19 mouse cellular contexts compared by ENCODE assay signal in the genomic region with DNA sequence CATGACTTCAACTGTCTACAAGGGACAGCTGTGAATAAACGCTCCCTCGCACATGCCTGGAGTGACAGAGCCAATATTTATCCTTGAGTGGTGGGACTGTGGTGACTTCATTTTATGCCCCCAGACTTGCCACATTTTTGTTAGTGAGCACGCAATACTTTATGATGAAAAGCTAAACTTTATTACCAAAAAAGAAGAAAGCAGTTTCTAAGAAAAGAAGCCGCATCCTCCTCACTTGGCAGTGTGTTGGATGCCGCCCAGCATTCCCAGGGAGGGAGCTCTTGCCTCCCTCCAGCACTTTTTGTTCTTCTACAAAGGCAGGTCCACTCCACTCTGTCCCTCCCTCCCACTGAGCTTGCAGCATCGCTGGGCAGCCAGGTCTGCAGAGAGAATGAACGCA.
DNase-seq lines count a peak whose midpoint lies in the region; ATAC-seq lines count a peak whose summit lies in the region.
"Had no signal": no experiment of that assay in that cellular context is flagged by ENCODE, and none has a peak within 500 bp of the region (broad histone marks: within the 10 kb centered on the region; RNA-seq: fewer than 3 reads in every experiment).

No protein-coding gene starts in this region.

- no peak overlapping the region for H3K4me3 ChIP-seq in kidney, embryonic 14.5 days (ENCODE audit: low read length)
- H3K4me3 ChIP-seq: forebrain, embryonic 10.5 days; midbrain, embryonic 15.5 days had no signal

- H3K9me3 ChIP-seq in kidney, embryonic 14.5 days (ENCODE audit: control insufficient read depth, low read length), result no peaks in the 10 kb centered on the region
- H3K9me3 ChIP-seq: forebrain, embryonic 10.5 days; G1E; midbrain, embryonic 15.5 days had no signal

- H3K4me2 ChIP-seq in kidney, embryonic 14.5 days (replicated peaks; ENCODE audit: low read depth, low read length), result no peak overlapping the region
- H3K4me2 ChIP-seq: heart, embryonic 11.5 days; lung, embryonic 14.5 days; midbrain, embryonic 15.5 days had no signal

- ATAC-seq in kidney, embryonic 14.5 days (ENCODE audit: low FRiP score, low TSS enrichment), result no peak
- ATAC-seq: midbrain, embryonic 15.5 days had no signal

- no peaks in the 10 kb centered on the region for H3K36me3 ChIP-seq in kidney, embryonic 14.5 days (ENCODE audit: control insufficient read depth, insufficient read depth, low read length)
- H3K36me3 ChIP-seq: forebrain, embryonic 10.5 days; G1E; midbrain, embryonic 15.5 days had no signal

- intact Hi-C loops in left cerebral cortex, postnatal 4 days (cut with DNase I), result no loop called here
- intact Hi-C loops in left cerebral cortex, postnatal 25 days (cut with DNase I), result loop anchor here (1.0 to 10.0 kb wide), 6 partner anchors 30 to 104 kb away; no protein-coding TSS in a partner anchor

- H3K27ac ChIP-seq in kidney, embryonic 14.5 days (ENCODE audit: low read depth, low read length), result no peak overlapping the region
- H3K27ac ChIP-seq: forebrain, embryonic 10.5 days; midbrain, embryonic 15.5 days; stomach, postnatal 0 days had no signal

- no peaks in the 10 kb centered on the region for H3K4me1 ChIP-seq in kidney, embryonic 14.5 days (ENCODE audit: control insufficient read depth, insufficient read depth, low read length)

- no peaks in the 10 kb centered on the region for H3K27me3 ChIP-seq in kidney, embryonic 14.5 days (ENCODE audit: control insufficient read depth, insufficient read depth, low read length)
- H3K27me3 ChIP-seq: midbrain, embryonic 15.5 days had no signal

- H3K9ac ChIP-seq in kidney, embryonic 14.5 days (ENCODE audit: low read depth, low read length), result no peak overlapping the region
- H3K9ac ChIP-seq: lung, embryonic 14.5 days; midbrain, embryonic 15.5 days had no signal

- 77% methylated on average over 7 of the region's 7 CpGs for WGBS in kidney, embryonic 14.5 days

- DNase-seq in left cerebral cortex, adult 11 months (ENCODE audit: low spot score), result peak; percentile 23
- no peak for DNase-seq in left cerebral cortex, postnatal 4 days
- DNase-seq in frontal cortex, postnatal 10 days (ENCODE audit: low spot score in 2 of 2), result peak; percentile 13 to 18
- peak; percentile 57 to 85 for DNase-seq in left cerebral cortex, postnatal 25 days (ENCODE audit: low spot score in 2 of 2)
- DNase-seq in telencephalon, adult 2 months (ENCODE audit: low read depth, low spot score), result peak; percentile 72
- no peak for DNase-seq in thymus, postnatal 4 days
- no peak for DNase-seq in kidney, adult 18-20 months
- DNase-seq: adrenal gland, adult 8-10 months; cerebellum, adult 2 months; gastrocnemius, postnatal 10 days; heart, postnatal 36 days; kidney, adult 8-10 months; lung, embryonic 14.5 days had no signal

Comparison
In these comparisons a context has a peak if more than half of its experiments do, and no peak if none do; other contexts are left out.
1. DNase-seq: peak in left cerebral cortex, adult 11 months (single experiment), frontal cortex, postnatal 10 days (2 of 2), left cerebral cortex, postnatal 25 days (2 of 2) and telencephalon, adult 2 months (single experiment); none in left cerebral cortex, postnatal 4 days (single experiment), thymus, postnatal 4 days (single experiment) and kidney, adult 18-20 months (single experiment).